Mouse (Mus musculus): ENCODE results near the gene Sox12. TPM values are rescaled to one million over a fixed set of nuclear protein-coding genes. Genes with fewer than 3 reads are reported as not detected.

Gene Sox12
- total RNA-seq, 2 experiments from 2014 or later = 0.15 to 0.60 TPM

GRCm38 (mm10) chr2:152409781-152410180 lies 11.9 kb upstream of the Sox12 start:
- ATAC-seq (ENCODE audit: poor library complexity, severe bottlenecking) = no peak

DNA sequence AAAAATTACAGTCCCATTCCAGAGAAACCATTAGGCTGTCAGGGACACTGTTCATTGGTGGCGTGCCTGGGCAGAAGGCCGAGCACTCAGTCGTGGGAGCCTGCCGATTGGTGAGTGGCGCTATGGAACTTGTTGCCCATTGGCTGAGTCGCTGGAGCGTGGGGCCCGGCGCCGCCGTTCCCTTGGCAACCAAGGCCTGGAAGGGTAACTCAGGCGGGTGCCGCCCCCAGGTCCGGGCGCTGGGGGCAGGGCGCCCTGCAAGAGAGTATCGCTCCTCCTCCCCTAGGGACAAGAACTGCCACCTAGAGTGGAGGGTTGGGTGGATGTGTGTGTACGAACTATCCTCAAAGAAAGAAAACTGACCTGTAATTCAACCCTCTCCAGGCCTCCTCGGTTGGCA lies 8.3 kb upstream of the Sox12 start:
- peak; percentile 100 for ATAC-seq (ENCODE audit: poor library complexity, severe bottlenecking)

GRCm38 (mm10) chr2:152399122-152399542 lies 1.3 kb upstream of the Sox12 start:
- ATAC-seq (ENCODE audit: poor library complexity, severe bottlenecking) = no peak

GRCm38 (mm10) chr2:152398691-152399090 lies 828 bp upstream of the Sox12 start:
- peak; percentile 88 for ATAC-seq (ENCODE audit: poor library complexity, severe bottlenecking)

DNA sequence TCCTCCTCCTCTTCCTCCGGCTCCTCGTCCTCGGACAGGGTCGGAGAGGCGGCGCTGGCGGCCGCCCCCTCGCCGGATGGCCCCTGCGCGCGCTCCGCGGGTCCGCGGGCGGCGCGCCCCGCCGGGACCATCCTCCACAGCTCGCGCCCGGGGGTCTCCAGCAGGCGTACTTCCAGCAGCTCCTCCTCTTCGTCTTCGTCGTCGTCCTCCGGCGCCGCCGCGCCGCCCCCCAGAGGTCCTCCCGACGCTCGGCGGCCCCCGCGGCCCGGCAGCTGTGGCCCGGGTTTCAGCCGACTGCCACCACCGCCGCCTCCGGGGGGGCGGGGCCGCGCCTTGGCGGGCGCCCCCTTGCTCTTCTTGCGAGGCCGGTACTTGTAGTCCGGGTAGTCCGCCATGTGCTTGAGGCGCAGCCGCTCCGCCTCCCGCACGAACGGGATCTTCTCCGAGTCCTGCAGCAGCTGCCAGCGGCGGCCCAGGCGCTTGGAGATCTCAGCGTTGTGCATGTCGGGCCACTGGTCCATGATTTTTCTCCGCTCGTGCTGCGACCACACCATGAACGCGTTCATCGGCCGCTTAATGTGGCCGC lies 766 bp downstream of the Sox12 start:
- no peak for ATAC-seq (ENCODE audit: poor library complexity, severe bottlenecking)

DNA sequence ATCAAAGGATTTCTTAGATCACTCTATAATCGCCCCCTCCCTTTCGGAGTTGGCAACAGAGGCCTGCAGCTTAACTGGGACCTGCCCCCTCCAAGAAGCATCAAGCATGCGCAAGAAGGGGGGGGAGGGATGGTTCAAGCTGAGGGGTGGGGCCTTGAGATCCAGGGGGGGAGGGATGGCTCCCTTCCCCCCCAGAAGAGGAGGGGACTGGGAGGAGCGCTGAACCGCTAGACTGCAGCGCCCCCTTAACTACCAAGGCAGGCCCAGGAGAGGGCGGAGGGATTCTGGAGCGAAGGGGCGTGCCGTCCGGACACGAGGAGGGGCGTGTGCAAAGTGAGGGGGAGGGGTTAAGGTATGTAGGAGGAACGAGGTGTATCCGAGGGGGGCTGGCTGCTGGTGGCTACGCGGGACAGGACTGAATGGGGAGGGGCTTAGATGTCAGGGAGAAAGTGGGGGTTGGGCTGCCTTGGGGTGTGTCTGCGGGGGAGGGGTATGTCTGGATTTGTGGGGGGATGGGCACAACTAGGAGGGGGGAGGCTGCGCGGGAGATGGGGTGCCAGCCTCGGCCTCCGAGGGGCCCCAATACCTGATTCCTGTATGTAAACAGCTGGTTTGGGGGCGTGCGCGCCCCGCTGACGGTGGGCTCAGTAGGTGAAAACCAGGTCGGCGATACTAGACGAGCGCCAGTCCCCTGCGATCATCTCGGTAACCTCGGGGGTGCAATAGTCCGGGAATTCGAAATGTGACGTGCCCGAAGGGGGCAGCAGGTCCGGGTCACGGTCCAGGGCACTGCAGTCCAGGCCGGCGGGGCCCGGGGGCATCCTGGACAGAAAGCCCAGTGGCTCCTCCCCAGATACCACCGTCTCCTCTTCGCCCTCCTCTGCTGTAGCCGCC lies 1.5 kb downstream of the Sox12 start:
- ATAC-seq (ENCODE audit: poor library complexity, severe bottlenecking) = 0 out of 2 replicates have a peak, but pooled peaks have one; percentile 7

GRCm38 (mm10) chr2:152395271-152395920 lies 2.5 kb downstream of the Sox12 start:
- ATAC-seq (ENCODE audit: poor library complexity, severe bottlenecking) = no peak

- ATAC-seq (ENCODE audit: poor library complexity, severe bottlenecking) = no peak
These were observed 4.4 kb downstream of the Sox12 start for GRCm38 (mm10) chr2:152393225-152394017.

- ATAC-seq (ENCODE audit: poor library complexity, severe bottlenecking) = 0 out of 2 replicates have a peak, but pooled peaks have one; percentile 27
These were observed 5.1 kb downstream of the Sox12 start for GRCm38 (mm10) chr2:152392786-152393185.

- ATAC-seq (ENCODE audit: poor library complexity, severe bottlenecking) = no peak
These were observed 13.7 kb downstream of the Sox12 start for GRCm38 (mm10) chr2:152384191-152384590.

- no peak for ATAC-seq (ENCODE audit: poor library complexity, severe bottlenecking)
These were observed 21.5 kb downstream of the Sox12 start, which contains the start of gene Nrsn2 for GRCm38 (mm10) chr2:152376345-152376741. Nrsn2 (minus strand) TSS chr2:152376638.

DNA sequence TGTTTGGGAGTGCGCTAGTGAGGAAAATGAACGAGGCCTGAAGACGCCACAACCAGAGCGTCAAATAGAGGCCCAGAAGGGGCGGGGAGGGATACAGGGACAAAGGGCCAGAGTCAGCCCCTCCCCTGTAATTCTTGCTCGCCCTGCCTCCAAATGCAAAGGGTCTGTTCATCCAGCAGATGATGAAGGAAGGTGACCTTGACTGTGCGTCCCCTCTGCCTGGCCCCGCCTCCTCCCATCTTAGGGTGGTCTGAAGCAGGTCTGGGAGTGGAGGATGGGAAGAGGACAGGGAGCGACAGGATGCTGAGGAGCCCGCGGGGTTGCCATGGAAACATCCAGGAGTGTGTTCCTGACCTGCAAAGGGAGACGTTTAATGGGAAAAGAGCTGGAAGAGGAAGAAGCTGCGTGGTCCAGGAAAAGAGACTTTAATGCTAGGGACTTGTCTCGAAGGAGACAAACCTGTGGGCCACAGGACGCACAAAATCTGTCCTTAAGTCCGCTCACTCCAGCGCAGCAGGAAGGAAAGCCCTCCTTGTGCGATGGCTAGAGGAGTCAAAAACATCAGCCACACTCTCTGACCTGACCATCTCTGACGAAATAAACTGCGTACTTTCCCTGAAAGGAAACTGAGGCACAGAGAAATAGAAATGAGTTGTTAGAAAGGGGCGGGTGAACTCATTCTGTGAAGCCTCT lies 22.1 kb downstream of the Sox12 start:
- ATAC-seq (ENCODE audit: poor library complexity, severe bottlenecking) = no peak

DNA sequence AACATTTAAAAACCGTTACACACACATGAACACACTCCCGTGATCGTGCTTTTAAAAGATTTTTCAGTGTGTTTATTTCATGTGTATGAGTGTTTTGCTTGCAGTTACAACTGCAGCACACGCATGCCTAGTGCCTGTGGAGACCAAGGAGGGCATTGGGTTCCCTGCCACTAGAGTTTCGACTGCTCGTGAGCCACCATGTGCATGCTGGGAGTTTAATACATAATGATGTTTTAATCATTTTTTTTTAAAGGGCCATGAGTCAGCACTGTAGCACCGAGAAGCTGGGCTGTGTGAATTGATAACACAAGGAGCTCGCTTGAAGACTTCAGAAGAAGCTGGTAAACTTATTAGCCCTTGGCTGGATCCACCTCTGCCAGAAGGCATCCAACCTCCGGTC lies 24.3 kb downstream of the Sox12 start:
- ATAC-seq (ENCODE audit: poor library complexity, severe bottlenecking) = no peak

DNA sequence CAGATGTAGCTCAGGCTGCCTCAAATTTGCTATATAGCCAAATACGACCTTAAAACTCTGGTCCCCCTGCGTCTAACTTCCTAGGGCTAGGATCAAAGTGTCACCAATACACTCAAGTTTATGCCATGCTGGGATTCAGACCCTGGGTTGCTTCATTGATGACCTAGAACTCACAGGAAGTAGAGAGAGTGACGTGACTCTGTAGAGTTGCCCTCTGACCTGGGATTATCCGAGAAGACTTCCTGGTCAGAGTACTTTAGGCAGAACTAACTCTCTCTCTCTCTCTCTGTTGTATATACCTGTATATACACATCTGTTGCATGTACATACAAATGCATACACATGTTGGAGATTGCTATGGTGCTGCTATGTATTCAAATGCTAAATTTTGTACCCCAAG lies 25.2 kb downstream of the Sox12 start:
- no peak for ATAC-seq (ENCODE audit: poor library complexity, severe bottlenecking)

- ATAC-seq (ENCODE audit: poor library complexity, severe bottlenecking) = peak; percentile 58
These were observed 25.8 kb downstream of the Sox12 start for GRCm38 (mm10) chr2:152372104-152372503.

GRCm38 (mm10) chr2:152368532-152369140 lies 29.2 kb downstream of the Sox12 start:
- peak; percentile 75 for ATAC-seq (ENCODE audit: poor library complexity, severe bottlenecking)

GRCm38 (mm10) chr2:152367917-152368316 lies 29.9 kb downstream of the Sox12 start:
- no peak for ATAC-seq (ENCODE audit: poor library complexity, severe bottlenecking)

DNA sequence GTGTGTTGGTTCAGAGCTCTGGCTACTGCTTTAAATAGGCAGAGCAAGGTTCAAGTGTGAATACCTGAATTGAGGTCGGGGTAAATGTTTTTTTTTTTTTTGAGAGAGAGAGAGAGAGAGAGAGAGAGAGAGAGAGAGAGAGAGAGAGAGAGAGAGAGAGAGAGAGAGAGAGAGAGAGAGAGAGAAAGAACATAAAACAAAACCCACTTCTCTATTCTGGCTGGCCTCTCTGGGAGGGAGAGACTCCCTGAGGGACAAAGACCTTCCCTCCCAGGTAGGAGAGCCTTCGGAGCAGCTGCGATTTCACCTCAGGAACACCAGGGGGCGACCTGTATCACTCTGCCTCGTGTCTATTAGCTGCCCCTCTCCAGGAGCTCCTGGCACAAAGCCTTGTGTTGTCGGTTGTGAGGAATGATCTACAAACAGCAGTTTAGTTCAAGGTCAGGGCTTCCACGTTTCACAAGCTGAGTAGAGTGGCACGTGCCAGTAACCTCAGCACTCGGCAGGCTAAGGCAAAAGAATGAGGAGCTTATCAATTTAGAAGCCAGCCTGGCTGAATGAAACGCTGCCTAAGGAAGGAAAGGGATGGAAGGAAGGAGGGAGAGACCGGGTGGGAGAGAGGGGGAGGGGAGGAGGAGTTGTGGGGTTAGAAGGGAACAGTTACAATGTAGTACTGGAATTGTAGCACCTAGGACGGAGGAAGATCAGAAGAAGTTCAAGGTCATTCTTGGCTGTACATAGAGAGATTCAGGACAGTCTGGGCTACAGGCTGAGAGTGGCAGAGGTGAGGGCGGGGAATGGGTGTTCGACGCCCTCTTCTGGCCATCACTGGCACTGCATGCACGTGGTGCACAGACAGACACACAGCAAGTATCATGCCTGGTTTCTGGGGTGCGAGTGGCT lies 34.4 kb downstream of the Sox12 start:
- peak; percentile 83 for ATAC-seq (ENCODE audit: poor library complexity, severe bottlenecking)

GRCm38 (mm10) chr2:152361193-152361592 lies 36.7 kb downstream of the Sox12 start:
- ATAC-seq (ENCODE audit: poor library complexity, severe bottlenecking) = no peak
